Mouse (Mus musculus) cortical plate, adult 2 months (tissue): Measurements from ENCODE around the gene Gemin7. TPM values are rescaled to one million over a fixed set of nuclear protein-coding genes. Genes with fewer than 3 reads are reported as not detected.

Experiments
- H3K27ac ChIP-seq: fragments of 200-500 bp; 2 replicates; pipeline ENCODE4 v1.5.1; 2012; ENCODE audit warnings: low read length, control low read depth, inconsistent platforms; ENCODE audit not compliant: insufficient read depth
- H3K4me1 ChIP-seq: fragments of 200-500 bp; 2 replicates; pipeline ENCODE4 v1.6.1; 2011; ENCODE audit warnings: low read length; ENCODE audit not compliant: control insufficient read depth, insufficient read depth
- H3K4me3 ChIP-seq: fragments of 200-500 bp; 2 replicates; pipeline ENCODE4 v1.5.1; 2011; ENCODE audit warnings: mild to moderate bottlenecking, low read length, control low read depth; ENCODE audit not compliant: insufficient read depth
- CTCF ChIP-seq: fragments of 200-500 bp; IDR thresholded peaks from 2 replicates; pipeline ENCODE4 v1.5.1; 2011; ENCODE audit warnings: mild to moderate bottlenecking, control low read depth, low read length; ENCODE audit not compliant: insufficient read depth; ENCODE audit errors: extremely low read depth
- POLR2A ChIP-seq: fragments of 200-500 bp; IDR thresholded peaks from 2 replicates; pipeline ENCODE4 v1.6.1; 2011; ENCODE audit warnings: mild to moderate bottlenecking, low read length, control low read depth; ENCODE audit not compliant: insufficient read depth; ENCODE audit errors: extremely low read depth
- polyA plus RNA-seq: library from polyadenylated mRNA; depleted of rRNA; stranded (reverse); fragments of >200 nt; gene quantifications from 2 replicates; pipeline ENCODE4 v1.2.3, GENCODE M21; 2012

Gene Gemin7
- polyA plus RNA-seq, 1 experiment, result 54.2 TPM

GRCm38 (mm10) chr7:19578436-19578835 is 1.0 kb upstream of the Gemin7 start:
- no peak for TF ChIP-seq POLR2A
- no peaks in the 10 kb centered on the region for H3K4me1 ChIP-seq
- H3K4me3 ChIP-seq, result peak overlapping the region; percentile 49; the same call in 1 of the 2 replicates
- no peak overlapping the region for H3K27ac ChIP-seq

DNA sequence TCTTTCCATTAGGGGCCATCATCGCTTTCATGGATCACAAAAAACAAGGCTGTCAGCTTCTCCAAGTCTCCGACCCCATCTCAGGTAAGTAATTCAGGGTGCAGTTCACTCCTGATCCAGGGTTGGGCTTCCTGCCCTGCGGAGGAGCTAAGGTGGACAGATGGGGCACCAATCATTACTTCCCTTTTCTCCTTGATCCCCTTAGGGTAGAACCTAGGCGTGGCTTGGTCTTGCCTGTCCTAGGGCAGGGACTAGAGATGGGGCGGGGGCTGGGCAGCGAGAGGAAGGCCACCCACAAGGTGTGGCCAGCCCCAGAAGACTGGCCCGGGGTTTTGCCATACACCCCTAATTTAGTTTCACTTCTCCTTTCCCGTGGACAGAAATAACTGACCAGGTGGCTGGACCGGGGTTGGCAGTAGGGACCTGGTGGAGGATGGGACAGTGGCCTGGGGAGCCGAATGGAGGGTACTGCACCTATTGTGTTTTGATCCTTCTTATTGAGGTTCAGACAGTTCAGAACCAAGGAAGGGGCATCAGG is 551 bp upstream of the Gemin7 start:
- Histone ChIP-seq H3K27ac (no peak overlapping the region), H3K4me3 (peak overlapping the region; percentile 49), H3K4me1 (no peaks in the 10 kb centered on the region)
- TF ChIP-seq POLR2A (no peak), CTCF (no peak)

GRCm38 (mm10) chr7:19575559-19575958 is 1.8 kb downstream of the Gemin7 start:
- no peak for TF ChIP-seq POLR2A
- TF ChIP-seq CTCF, result no peak
- no peak overlapping the region for H3K4me3 ChIP-seq
- no peaks in the 10 kb centered on the region for H3K4me1 ChIP-seq
- no peak overlapping the region for H3K27ac ChIP-seq

GRCm38 (mm10) chr7:19573776-19574140 is 3.6 kb downstream of the Gemin7 start:
- Histone ChIP-seq H3K27ac (no peak overlapping the region), H3K4me1 (no peaks in the 10 kb centered on the region), H3K4me3 (peak overlapping the region; percentile 49)
- no peak for TF ChIP-seq POLR2A
- no peak for TF ChIP-seq CTCF

DNA sequence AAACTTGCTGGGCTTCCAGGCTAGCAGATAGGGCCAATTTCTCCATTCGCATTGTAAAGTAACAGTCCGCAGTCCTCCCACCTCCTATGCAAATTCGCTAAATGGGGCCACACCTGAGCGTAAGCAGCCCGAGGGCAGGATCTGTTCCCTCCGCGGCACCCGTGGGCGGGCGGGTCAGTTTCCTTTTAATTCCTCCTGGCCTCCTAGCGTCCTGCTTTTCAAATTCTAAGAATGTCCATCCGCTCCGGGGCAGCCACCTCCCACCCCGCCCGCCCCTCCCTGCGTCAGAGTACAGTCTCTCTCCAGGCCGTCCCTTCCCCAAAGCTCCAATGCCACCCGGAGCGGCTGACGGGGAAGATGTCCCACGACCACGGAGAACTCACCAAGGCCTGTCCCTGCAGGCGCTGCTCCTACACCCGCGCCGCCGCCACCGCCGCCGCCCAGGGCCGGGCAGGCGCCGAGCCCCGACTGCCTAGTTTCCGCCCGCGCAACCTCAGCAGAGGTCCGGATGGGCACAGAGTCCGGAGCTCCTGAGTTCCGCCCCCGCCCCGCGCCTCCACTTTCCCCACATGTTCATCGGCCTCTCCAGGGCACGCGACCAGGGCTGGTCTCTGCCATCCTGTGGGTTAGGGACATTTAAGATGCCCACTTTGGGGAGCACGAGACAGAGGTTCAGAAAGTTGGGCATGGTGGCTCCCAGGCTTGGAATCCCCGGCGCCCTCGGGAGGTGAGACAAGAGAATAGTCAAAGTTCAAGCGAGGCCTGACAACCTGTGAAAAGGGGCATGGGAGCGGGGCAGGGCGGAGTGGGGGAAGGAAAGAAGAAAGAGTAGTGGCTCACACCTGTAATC is 4.2 kb downstream of the Gemin7 start:
- H3K27ac ChIP-seq, result no peak overlapping the region
- TF ChIP-seq POLR2A (0 out of 2 replicates have a peak, but pooled peaks have one; percentile 2), CTCF (0 out of 2 replicates have a peak, but pooled peaks have one; percentile 3)
- H3K4me3 ChIP-seq, result peak overlapping the region; percentile 49
- H3K4me1 ChIP-seq, result no peaks in the 10 kb centered on the region

GRCm38 (mm10) chr7:19569647-19570046 is 7.7 kb downstream of the Gemin7 start:
- TF ChIP-seq POLR2A (no peak), CTCF (no peak)
- Histone ChIP-seq H3K4me1 (no peaks in the 10 kb centered on the region), H3K4me3 (no peak overlapping the region), H3K27ac (no peak overlapping the region)

- TF ChIP-seq POLR2A (no peak), CTCF (no peak)
- no peak overlapping the region for H3K4me3 ChIP-seq
- no peaks in the 10 kb centered on the region for H3K4me1 ChIP-seq
- no peak overlapping the region for H3K27ac ChIP-seq
Measured at GRCm38 (mm10) chr7:19567426-19567825, 10.0 kb downstream of the Gemin7 start.

- TF ChIP-seq POLR2A (no peak), CTCF (no peak)
- no peak overlapping the region for H3K27ac ChIP-seq
- no peaks in the 10 kb centered on the region for H3K4me1 ChIP-seq
- H3K4me3 ChIP-seq, result no peak overlapping the region
Measured at GRCm38 (mm10) chr7:19565803-19566202, 11.6 kb downstream of the Gemin7 start.

DNA sequence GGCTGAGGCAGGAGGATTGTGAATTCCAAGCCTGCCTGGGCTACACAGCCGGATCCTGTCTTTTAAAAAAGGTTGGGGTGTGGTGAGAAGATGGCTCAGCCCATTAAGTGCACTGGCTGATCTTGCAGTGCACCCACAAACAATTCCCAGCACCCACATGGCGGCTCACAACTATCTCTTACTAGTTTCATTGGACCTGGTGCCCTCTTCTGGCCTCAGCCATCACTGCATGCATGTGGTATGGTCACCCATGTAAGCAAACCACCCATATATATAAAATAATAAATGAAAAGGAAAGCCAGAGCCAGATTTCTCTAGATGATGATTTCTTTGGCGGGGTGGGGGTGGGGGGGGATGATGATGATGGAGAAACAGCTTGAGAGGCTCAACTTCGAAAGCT is 12.9 kb downstream of the Gemin7 start:
- Histone ChIP-seq H3K4me3 (no peak overlapping the region), H3K27ac (no peak overlapping the region), H3K4me1 (peaks cover 5% of the 10 kb centered on the region)
- TF ChIP-seq CTCF (peak; percentile 25), POLR2A (no peak)

DNA sequence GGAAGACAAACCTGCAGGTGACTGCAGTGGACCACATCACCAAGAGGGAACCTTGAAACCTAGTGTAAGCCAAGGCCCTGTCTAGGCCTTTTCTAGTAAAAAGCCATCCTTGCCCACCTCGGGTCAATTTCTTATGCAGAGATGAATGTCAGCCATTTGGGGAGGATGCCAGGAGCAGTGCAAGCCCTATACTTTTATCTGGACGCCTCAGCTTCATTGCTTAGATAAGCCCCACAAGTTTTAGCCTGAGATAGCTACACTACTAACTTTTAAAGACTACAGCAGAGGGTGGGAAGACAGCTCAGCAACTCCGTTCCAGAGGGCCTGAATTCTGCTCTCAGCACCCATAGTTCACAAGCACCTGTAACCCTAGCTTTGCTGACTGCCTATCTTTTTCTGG is 13.5 kb downstream of the Gemin7 start:
- Histone ChIP-seq H3K4me1 (peaks cover 8% of the 10 kb centered on the region), H3K27ac (no peak overlapping the region), H3K4me3 (no peak overlapping the region)
- no peak for TF ChIP-seq CTCF
- TF ChIP-seq POLR2A, result no peak
